Mouse (Mus musculus) megakaryocyte, embryonic 14.5 days (primary cell): Measurements from ENCODE around the gene Ntrk3. TPM values are rescaled to one million over a fixed set of nuclear protein-coding genes. Genes with fewer than 3 reads are reported as not detected.

Experiments
- H3K27me3 ChIP-seq: replicated peaks from 2 replicates; pipeline ENCODE3; 2012; ENCODE audit warnings: inconsistent platforms
- H3K36me3 ChIP-seq: replicated peaks from 2 replicates; pipeline ENCODE3; 2012; ENCODE audit warnings: low read length, inconsistent platforms, mixed read lengths
- H3K4me1 ChIP-seq: 2 replicates; pipeline ENCODE4 v1.6.1; 2012; ENCODE audit warnings: inconsistent platforms
- H3K4me3 ChIP-seq: replicated peaks from 2 replicates; pipeline ENCODE3; 2012; ENCODE audit warnings: moderate library complexity, mild to moderate bottlenecking, inconsistent platforms
- H3K9me3 ChIP-seq: 2 replicates; pipeline ENCODE4 v1.6.1; 2012; ENCODE audit warnings: inconsistent platforms
- FLI1 ChIP-seq: IDR thresholded peaks from 2 replicates; pipeline ENCODE4 v1.6.1; 2012; ENCODE audit warnings: low read length, inconsistent platforms, mixed read lengths
- GATA1 ChIP-seq: IDR thresholded peaks from 3 replicates; pipeline ENCODE4 v1.6.1; 2012; ENCODE audit warnings: mixed read lengths, low read length, inconsistent platforms, borderline replicate concordance
- polyA plus RNA-seq: library from polyadenylated mRNA; stranded (reverse); fragments of >175 nt; gene quantifications from 2 replicates; pipeline ENCODE4 v1.2.3, GENCODE M21; 2012; ENCODE audit warnings: low replicate concordance; ENCODE audit not compliant: insufficient read depth

The Ntrk3 gene
- polyA plus RNA-seq, 1 experiment = not detected

- TF ChIP-seq GATA1 (no peak), FLI1 (no peak)
- H3K36me3 ChIP-seq = no peaks in the 10 kb centered on the region
- H3K4me3 ChIP-seq = no peak overlapping the region
- no peaks in the 10 kb centered on the region for H3K4me1 ChIP-seq
- H3K27me3 ChIP-seq = no peaks in the 10 kb centered on the region
- no peaks in the 10 kb centered on the region for H3K9me3 ChIP-seq
Observed at GRCm38 (mm10) chr7:78471270-78471669, 266.5 kb downstream of the Ntrk3 start.

GRCm38 (mm10) chr7:78462605-78463004 lies 275.2 kb downstream of the Ntrk3 start:
- H3K4me3 ChIP-seq = peak overlapping the region; percentile 2
- peaks cover 28% of the 10 kb centered on the region for H3K9me3 ChIP-seq
- H3K4me1 ChIP-seq = no peaks in the 10 kb centered on the region
- no peaks in the 10 kb centered on the region for H3K36me3 ChIP-seq
- H3K27me3 ChIP-seq = no peaks in the 10 kb centered on the region
- TF ChIP-seq FLI1 (no peak), GATA1 (no peak)

GRCm38 (mm10) chr7:78459021-78459420 lies 278.8 kb downstream of the Ntrk3 start:
- H3K4me1 ChIP-seq = no peaks in the 10 kb centered on the region
- H3K36me3 ChIP-seq = no peaks in the 10 kb centered on the region
- no peak overlapping the region for H3K4me3 ChIP-seq
- no peaks in the 10 kb centered on the region for H3K27me3 ChIP-seq
- TF ChIP-seq GATA1 = no peak
- no peak for TF ChIP-seq FLI1
- peaks cover 31% of the 10 kb centered on the region for H3K9me3 ChIP-seq

GRCm38 (mm10) chr7:78451666-78452065 lies 286.1 kb downstream of the Ntrk3 start:
- Histone ChIP-seq H3K4me1 (no peaks in the 10 kb centered on the region), H3K27me3 (no peaks in the 10 kb centered on the region), H3K36me3 (no peaks in the 10 kb centered on the region), H3K9me3 (peaks cover 4% of the 10 kb centered on the region; the same call in 1 of the 2 replicates), H3K4me3 (no peak overlapping the region)
- TF ChIP-seq FLI1 (no peak), GATA1 (no peak)

GRCm38 (mm10) chr7:78449909-78450592 lies 287.8 kb downstream of the Ntrk3 start:
- TF ChIP-seq GATA1 (no peak), FLI1 (no peak)
- no peaks in the 10 kb centered on the region for H3K36me3 ChIP-seq
- H3K4me1 ChIP-seq = no peaks in the 10 kb centered on the region
- peaks cover 4% of the 10 kb centered on the region; the same call in 1 of the 2 replicates for H3K9me3 ChIP-seq
- no peaks in the 10 kb centered on the region for H3K27me3 ChIP-seq
- H3K4me3 ChIP-seq = no peak overlapping the region

- H3K4me3 ChIP-seq = no peak overlapping the region
- no peaks in the 10 kb centered on the region for H3K4me1 ChIP-seq
- peaks cover 4% of the 10 kb centered on the region; the same call in 1 of the 2 replicates for H3K9me3 ChIP-seq
- H3K27me3 ChIP-seq = no peaks in the 10 kb centered on the region
- no peak for TF ChIP-seq FLI1
- TF ChIP-seq GATA1 = no peak
- no peaks in the 10 kb centered on the region for H3K36me3 ChIP-seq
Observed at GRCm38 (mm10) chr7:78448841-78449240, 289.0 kb downstream of the Ntrk3 start.

GRCm38 (mm10) chr7:78443373-78444036 lies 294.3 kb downstream of the Ntrk3 start:
- TF ChIP-seq FLI1 (no peak), GATA1 (no peak)
- H3K4me1 ChIP-seq = no peaks in the 10 kb centered on the region
- no peak overlapping the region for H3K4me3 ChIP-seq
- H3K36me3 ChIP-seq = no peaks in the 10 kb centered on the region
- H3K9me3 ChIP-seq = peaks cover 5% of the 10 kb centered on the region; the same call in 1 of the 2 replicates
- H3K27me3 ChIP-seq = no peaks in the 10 kb centered on the region

- Histone ChIP-seq H3K4me3 (no peak overlapping the region), H3K9me3 (peaks cover 5% of the 10 kb centered on the region; the same call in 1 of the 2 replicates), H3K27me3 (no peaks in the 10 kb centered on the region), H3K4me1 (no peaks in the 10 kb centered on the region), H3K36me3 (no peaks in the 10 kb centered on the region)
- TF ChIP-seq GATA1 (no peak), FLI1 (no peak)
Observed at GRCm38 (mm10) chr7:78441706-78442105, 296.1 kb downstream of the Ntrk3 start.

GRCm38 (mm10) chr7:78440896-78441295 lies 296.9 kb downstream of the Ntrk3 start:
- no peak overlapping the region for H3K4me3 ChIP-seq
- no peaks in the 10 kb centered on the region for H3K4me1 ChIP-seq
- no peak for TF ChIP-seq FLI1
- H3K36me3 ChIP-seq = no peaks in the 10 kb centered on the region
- no peaks in the 10 kb centered on the region for H3K27me3 ChIP-seq
- H3K9me3 ChIP-seq = peaks cover 5% of the 10 kb centered on the region; the same call in 1 of the 2 replicates

GRCm38 (mm10) chr7:78440476-78440875 lies 297.3 kb downstream of the Ntrk3 start:
- no peak overlapping the region for H3K4me3 ChIP-seq
- no peaks in the 10 kb centered on the region for H3K27me3 ChIP-seq
- no peaks in the 10 kb centered on the region for H3K36me3 ChIP-seq
- no peaks in the 10 kb centered on the region for H3K4me1 ChIP-seq
- TF ChIP-seq GATA1 (no peak), FLI1 (no peak)
- peaks cover 5% of the 10 kb centered on the region; the same call in 1 of the 2 replicates for H3K9me3 ChIP-seq
